Mouse (Mus musculus) G1E (cell line): ENCODE data around the gene Lrrn2. TPM values are rescaled to one million over a fixed set of nuclear protein-coding genes. Genes with fewer than 3 reads are reported as not detected.

Experiments used
- ATAC-seq: 2 replicates; pipeline ENCODE4 v1.8.0; 2016; ENCODE audit warnings: mild to moderate bottlenecking; ENCODE audit not compliant: insufficient number of reproducible peaks, poor library complexity, low FRiP score, severe bottlenecking; ENCODE audit errors: extremely low read depth
- DNase-seq: peaks from one replicate; pipeline ENCODE4 v3.0.0; 2012; ENCODE audit warnings: low spot score
- H3K27me3 ChIP-seq: 2 replicates; pipeline ENCODE4 v1.6.1; 2012; ENCODE audit warnings: mild to moderate bottlenecking, low read length, inconsistent platforms; ENCODE audit not compliant: insufficient read depth
- H3K36me3 ChIP-seq: replicated peaks from 2 replicates; pipeline ENCODE3; 2012; ENCODE audit warnings: mild to moderate bottlenecking, inconsistent platforms
- H3K4me1 ChIP-seq: 2 replicates; pipeline ENCODE4 v1.6.1; 2012; ENCODE audit warnings: low read depth, low read length, inconsistent platforms, mixed read lengths; ENCODE audit not compliant: insufficient read depth
- H3K4me3 ChIP-seq: 2 replicates; pipeline ENCODE4 v1.5.1; 2012; ENCODE audit warnings: low read depth, mild to moderate bottlenecking, inconsistent platforms, low read length, moderate library complexity, mixed read lengths
- H3K9me3 ChIP-seq: replicated peaks from 2 replicates; pipeline ENCODE4 v1.6.1; 2012; ENCODE audit warnings: inconsistent platforms
- CTCF ChIP-seq: IDR thresholded peaks from 2 replicates; pipeline ENCODE4 v1.5.1; 2012; ENCODE audit warnings: low read depth, low read length, inconsistent platforms, mixed read lengths
- GATA1 ChIP-seq: IDR thresholded peaks from 2 replicates; pipeline ENCODE4 v1.6.1; 2012; ENCODE audit warnings: borderline replicate concordance, low read length, inconsistent platforms, mixed read lengths
- GATA2 ChIP-seq: IDR thresholded peaks from 2 replicates; pipeline ENCODE4 v1.6.1; 2012; ENCODE audit warnings: low read depth, low read length, inconsistent platforms, borderline replicate concordance
- POLR2AphosphoS5 ChIP-seq: IDR thresholded peaks from 2 replicates; pipeline ENCODE4 v1.6.1; 2012; ENCODE audit warnings: low read depth, low read length, inconsistent platforms; ENCODE audit not compliant: insufficient replicate concordance
- TAL1 ChIP-seq: conservative IDR thresholded peaks from 2 replicates; pipeline ENCODE4 v1.6.1; 2012; ENCODE audit warnings: low read depth, low read length, inconsistent platforms, mixed read lengths
- polyA plus RNA-seq: library from polyadenylated mRNA; stranded (reverse); fragments of >175 nt; gene quantifications from 2 replicates; pipeline ENCODE4 v1.2.3, GENCODE M21; 2012
- total RNA-seq, 2 experiments: library from RNA; stranded (forward) in 1 of 2; stranded (reverse) in 1 of 2; fragments of 200-1000 nt in 1 of 2; fragments of >200 nt in 1 of 2; fragmentation: Nextera tagmentation in 1 of 2; gene quantifications; 2 replicates each; pipeline ENCODE4 v1.2.3; 2014 to 2017

The Lrrn2 gene
- total and polyA plus RNA-seq, 3 experiments, result 0.22 TPM; not detected in 2

DNA sequence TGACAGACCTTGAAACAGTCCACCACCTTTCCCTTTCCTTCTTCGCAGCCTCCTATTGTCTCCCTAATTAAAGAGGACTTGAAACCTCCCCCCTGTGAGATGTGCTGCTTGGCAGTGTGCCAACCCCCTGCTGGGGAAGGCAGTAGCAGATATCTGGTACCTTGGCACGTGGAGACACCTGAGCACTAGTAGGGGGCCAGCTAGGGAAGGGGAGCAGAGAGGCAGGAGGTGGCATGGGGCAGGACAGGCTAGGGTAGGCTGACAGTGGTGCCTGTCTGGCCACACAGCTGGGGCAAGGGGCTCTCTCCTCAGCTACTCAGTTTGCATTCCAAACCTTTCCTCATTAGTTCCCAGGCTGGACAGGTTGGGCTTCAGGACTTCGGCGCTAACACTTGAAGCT, 29.0 kb downstream of the Lrrn2 start:
- TF ChIP-seq GATA2, result no peak
- no peak for TF ChIP-seq GATA1
- no peak for TF ChIP-seq POLR2AphosphoS5
- no peak for TF ChIP-seq TAL1
- TF ChIP-seq CTCF, result no peak
- ATAC-seq, result no peak

DNA sequence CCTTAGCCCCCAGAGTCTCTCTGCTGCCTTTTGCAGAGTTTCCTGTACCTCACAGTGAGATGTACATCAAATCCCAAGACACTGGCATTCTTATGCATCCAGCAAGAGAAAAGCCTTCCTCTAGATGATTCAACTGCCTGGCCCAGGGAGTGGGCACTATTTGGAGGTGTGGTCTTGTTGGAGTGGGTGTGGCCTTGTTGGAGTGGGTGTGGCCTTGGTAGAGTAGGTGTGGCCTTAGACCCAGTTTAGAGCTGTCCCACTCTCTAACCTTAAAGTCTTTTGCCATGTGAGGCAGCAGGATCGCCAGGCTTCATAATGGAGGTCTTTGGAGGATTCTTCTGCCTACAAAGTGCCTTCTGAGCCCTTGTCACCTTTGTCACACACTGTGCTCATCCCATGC, 29.9 kb downstream of the Lrrn2 start:
- Histone ChIP-seq H3K4me1 (no peaks in the 10 kb centered on the region), H3K36me3 (no peaks in the 10 kb centered on the region), H3K9me3 (no peaks in the 10 kb centered on the region), H3K4me3 (no peak overlapping the region), H3K27me3 (no peaks in the 10 kb centered on the region)
- ATAC-seq (no peak), DNase-seq (no peak)
- TF ChIP-seq GATA2 (no peak), CTCF (no peak), TAL1 (no peak), GATA1 (no peak), POLR2AphosphoS5 (no peak)

More for the DNA sequence above, 29.0 kb downstream of the Lrrn2 start:
- Histone ChIP-seq H3K36me3 (no peaks in the 10 kb centered on the region), H3K4me1 (no peaks in the 10 kb centered on the region), H3K9me3 (no peaks in the 10 kb centered on the region), H3K27me3 (peaks cover 3% of the 10 kb centered on the region; the same call in 1 of the 2 replicates), H3K4me3 (no peak overlapping the region)
- DNase-seq, result no peak

DNA sequence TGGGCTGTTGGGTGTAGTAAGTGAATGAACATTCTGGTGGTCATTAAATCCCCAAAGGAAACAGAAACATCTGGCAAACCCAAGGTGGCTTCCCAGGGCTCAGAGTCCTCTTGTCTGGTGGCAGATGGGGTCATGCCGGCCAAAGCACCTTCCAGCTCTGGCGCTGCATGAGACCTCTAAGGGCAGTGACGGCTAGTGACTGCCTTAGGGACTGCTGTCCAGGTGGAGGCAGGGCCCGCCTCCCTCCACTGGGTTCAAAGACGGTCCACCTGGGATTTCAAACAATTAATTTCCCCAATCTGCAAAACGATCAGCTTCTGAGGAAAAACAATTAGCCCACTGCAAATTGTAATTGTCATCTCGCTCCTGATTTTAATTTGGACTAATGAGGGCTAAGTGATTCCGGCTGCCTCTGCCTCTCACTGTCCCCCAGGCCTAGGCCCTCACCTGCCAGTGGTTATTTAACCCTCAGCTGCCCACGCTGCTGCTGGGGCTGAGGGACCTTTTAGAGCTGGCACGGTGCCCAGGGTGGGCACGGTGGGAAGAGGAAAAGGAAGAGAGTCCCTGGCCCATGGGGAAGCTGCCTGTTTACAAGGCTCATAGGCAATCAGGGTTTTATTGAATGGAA, 30.5 kb downstream of the Lrrn2 start:
- Histone ChIP-seq H3K36me3 (no peaks in the 10 kb centered on the region), H3K9me3 (no peaks in the 10 kb centered on the region), H3K27me3 (no peaks in the 10 kb centered on the region), H3K4me3 (no peak overlapping the region), H3K4me1 (no peaks in the 10 kb centered on the region)
- ATAC-seq, result no peak
- no peak for DNase-seq
- TF ChIP-seq CTCF (no peak), TAL1 (no peak), POLR2AphosphoS5 (no peak), GATA1 (no peak), GATA2 (no peak)

DNA sequence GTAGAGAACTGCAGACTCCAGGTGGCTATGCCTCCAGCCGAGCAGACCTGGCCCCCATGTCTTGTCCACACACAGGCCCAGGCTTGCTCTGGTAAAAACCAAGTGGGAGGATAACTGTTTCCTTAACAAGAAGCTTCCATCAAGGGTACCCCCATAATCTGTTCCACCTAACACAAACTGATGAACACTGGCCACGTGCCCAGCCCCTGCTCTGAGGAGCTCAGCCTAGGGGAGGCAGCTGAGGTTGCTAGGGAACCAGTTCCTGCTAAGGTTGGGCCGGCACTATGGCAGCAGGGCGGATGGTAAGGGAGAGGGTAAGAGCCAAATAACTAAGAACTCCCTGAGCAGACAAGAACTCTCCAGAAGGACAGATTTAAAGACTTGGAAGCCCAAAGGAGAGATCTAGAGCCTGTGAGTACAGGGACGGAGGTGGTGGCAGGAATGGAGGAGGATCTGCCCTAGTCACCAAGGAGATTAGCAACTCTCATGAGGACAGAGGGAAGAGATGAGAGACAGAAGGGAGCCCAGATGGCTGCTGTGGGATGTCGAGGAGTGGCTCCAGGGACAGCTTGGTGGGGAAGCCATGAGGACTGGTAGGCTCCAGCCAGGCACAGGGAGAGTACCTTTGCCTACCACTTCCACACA, 35.9 kb downstream of the Lrrn2 start:
- Histone ChIP-seq H3K27me3 (peaks cover 7% of the 10 kb centered on the region; the same call in 1 of the 2 replicates), H3K4me3 (no peak overlapping the region), H3K9me3 (no peaks in the 10 kb centered on the region), H3K36me3 (no peaks in the 10 kb centered on the region), H3K4me1 (peaks cover 3% of the 10 kb centered on the region; the same call in 1 of the 2 replicates)
- DNase-seq, result no peak
- TF ChIP-seq POLR2AphosphoS5 (no peak), CTCF (no peak), TAL1 (no peak), GATA1 (no peak), GATA2 (no peak)
- ATAC-seq, result no peak

DNA sequence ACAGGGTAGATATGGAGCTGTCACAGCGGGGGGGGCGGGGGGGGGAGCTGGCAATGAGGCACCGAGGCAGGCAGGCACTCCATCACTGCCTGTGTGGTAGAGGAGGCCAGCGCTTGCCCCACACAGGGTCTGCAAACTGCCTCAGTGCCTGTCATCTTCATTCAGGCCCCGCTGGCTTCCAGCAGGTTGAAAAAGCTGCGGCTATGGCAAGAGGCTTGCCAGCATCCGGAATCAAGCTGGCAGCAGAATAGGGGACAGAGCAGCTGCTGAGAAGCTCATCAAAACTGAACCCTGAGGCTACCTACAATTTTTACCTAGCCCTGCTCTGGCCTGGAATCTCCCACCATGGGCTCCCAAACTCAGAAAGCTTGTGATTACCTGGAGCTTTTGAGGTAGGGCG, 37.5 kb downstream of the Lrrn2 start:
- DNase-seq (no peak), ATAC-seq (no peak)
- H3K27me3 ChIP-seq, result peaks cover 9% of the 10 kb centered on the region; the same call in 1 of the 2 replicates

DNA sequence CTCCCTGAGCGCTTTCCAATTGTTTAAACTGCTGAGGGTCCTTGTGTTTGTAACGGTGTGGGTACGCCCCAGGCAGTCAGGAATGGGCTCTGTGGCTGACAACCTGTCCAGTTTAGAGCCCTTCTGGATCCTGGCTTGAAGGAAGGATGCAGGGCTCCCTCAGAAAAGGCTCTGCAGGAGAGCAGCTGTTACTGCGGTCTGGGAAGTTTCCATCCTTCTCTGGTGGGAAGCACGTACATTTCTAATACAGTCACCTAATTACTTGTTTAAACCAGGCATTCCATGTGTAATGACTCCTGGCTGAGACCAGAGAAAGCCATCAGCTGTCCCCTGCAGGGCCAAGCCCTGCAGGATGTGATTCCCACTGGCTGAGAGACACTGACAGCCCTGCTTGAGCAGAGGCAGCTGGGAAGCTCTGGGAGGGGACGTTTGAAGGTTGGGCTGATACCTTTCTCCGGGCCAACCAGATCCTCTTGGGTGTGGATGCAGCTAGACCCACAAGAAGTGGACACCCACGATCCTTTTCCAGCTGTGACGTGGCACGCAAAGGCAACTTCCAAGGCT, 38.1 kb downstream of the Lrrn2 start:
- no peaks in the 10 kb centered on the region for H3K9me3 ChIP-seq
- peaks cover 3% of the 10 kb centered on the region; the same call in 1 of the 2 replicates for H3K4me1 ChIP-seq
- no peak for DNase-seq
- H3K36me3 ChIP-seq, result no peaks in the 10 kb centered on the region
- no peak for ATAC-seq
- H3K27me3 ChIP-seq, result peaks cover 9% of the 10 kb centered on the region; the same call in 1 of the 2 replicates
- H3K4me3 ChIP-seq, result no peak overlapping the region
- TF ChIP-seq POLR2AphosphoS5 (no peak), CTCF (no peak), GATA2 (no peak), TAL1 (no peak), GATA1 (no peak)

More for the DNA sequence above, 37.5 kb downstream of the Lrrn2 start:
- Histone ChIP-seq H3K36me3 (no peaks in the 10 kb centered on the region), H3K4me1 (peaks cover 3% of the 10 kb centered on the region; the same call in 1 of the 2 replicates), H3K9me3 (no peaks in the 10 kb centered on the region), H3K4me3 (no peak overlapping the region)
- TF ChIP-seq TAL1, result no peak
- no peak for TF ChIP-seq CTCF
